Mouse (Mus musculus) left cerebral cortex, postnatal 36 days (tissue): Measurements from ENCODE around the gene Krtcap2. TPM values are rescaled to one million over a fixed set of nuclear protein-coding genes. Genes with fewer than 3 reads are reported as not detected.

Experiments used
- DNase-seq, 2 experiments: peaks; one replicate each; pipeline ENCODE4 v3.0.0; 2021 to 2022; ENCODE audit warnings: low spot score in 2 of 2, mixed read lengths in 1 of 2
- intact Hi-C: fragments of 180-260 bp; cut with DNase I; formaldehyde crosslinking; loops from one replicate; pipeline ENCODE4 v1.15.1; 2025
- total RNA-seq, 2 experiments: library from RNA; stranded (reverse); gene quantifications; 2 replicates each; pipeline ENCODE4 v1.2.3; 2021

The Krtcap2 gene
- total RNA-seq, 2 experiments from 2014 or later, result 59.7 to 64.9 TPM

- peak in 1 of 2 experiments; percentile 64 for DNase-seq
- intact Hi-C loops, result no loop called here
Measured at GRCm38 (mm10) chr3:89277281-89278021, 31.7 kb downstream of the Krtcap2 start.

GRCm38 (mm10) chr3:89278107-89278506, 32.3 kb downstream of the Krtcap2 start:
- no peak for DNase-seq
- intact Hi-C loops, result no loop called here

GRCm38 (mm10) chr3:89278643-89279042, 32.9 kb downstream of the Krtcap2 start:
- intact Hi-C loops, result no loop called here
- no peak for DNase-seq

- peak; percentile 81 to 82 for DNase-seq
- intact Hi-C loops, result no loop called here
Measured at GRCm38 (mm10) chr3:89279153-89279890, 33.6 kb downstream of the Krtcap2 start.

- intact Hi-C loops, result no loop called here
- no peak for DNase-seq
Measured at GRCm38 (mm10) chr3:89280050-89280605, 34.4 kb downstream of the Krtcap2 start.

GRCm38 (mm10) chr3:89280606-89281511, 35.1 kb downstream of the Krtcap2 start, which contains the start of gene Efna1:
Gene Efna1 (minus strand): TSS chr3:89281142.
- DNase-seq, result peak in 1 of 2 experiments; percentile 35
- intact Hi-C loops, result no loop called here

GRCm38 (mm10) chr3:89281579-89282290, 36.0 kb downstream of the Krtcap2 start:
- intact Hi-C loops, result loop anchor here (1.0 to 2.0 kb wide), 2 partner anchors 13 to 31 kb away; no protein-coding TSS in a partner anchor

GRCm38 (mm10) chr3:89282291-89282643, 36.5 kb downstream of the Krtcap2 start:
- intact Hi-C loops, result loop anchor here (1.0 to 2.0 kb wide), 2 partner anchors 13 to 32 kb away; no protein-coding TSS in a partner anchor
- DNase-seq, result no peak

More at GRCm38 (mm10) chr3:89281579-89282290, 36.0 kb downstream of the Krtcap2 start:
- peak; percentile 81 for DNase-seq

GRCm38 (mm10) chr3:89284261-89284660, 38.5 kb downstream of the Krtcap2 start:
- intact Hi-C loops, result no loop called here

GRCm38 (mm10) chr3:89285526-89285925, 39.8 kb downstream of the Krtcap2 start:
- no peak for DNase-seq
- intact Hi-C loops, result no loop called here

More at GRCm38 (mm10) chr3:89284261-89284660, 38.5 kb downstream of the Krtcap2 start:
- DNase-seq, result no peak

GRCm38 (mm10) chr3:89287286-89287685, 41.5 kb downstream of the Krtcap2 start:
- intact Hi-C loops, result no loop called here
- DNase-seq, result no peak

GRCm38 (mm10) chr3:89288503-89288928, 42.8 kb downstream of the Krtcap2 start:
- intact Hi-C loops, result no loop called here
- DNase-seq, result peak in 1 of 2 experiments; percentile 15

GRCm38 (mm10) chr3:89291874-89292273, 46.1 kb downstream of the Krtcap2 start:
- intact Hi-C loops, result no loop called here

GRCm38 (mm10) chr3:89292303-89292702, 46.5 kb downstream of the Krtcap2 start:
- DNase-seq, result no peak
- intact Hi-C loops, result no loop called here

More at GRCm38 (mm10) chr3:89291874-89292273, 46.1 kb downstream of the Krtcap2 start:
- DNase-seq, result no peak

GRCm38 (mm10) chr3:89293247-89293918, 47.6 kb downstream of the Krtcap2 start:
- intact Hi-C loops, result no loop called here
- DNase-seq, result no peak

GRCm38 (mm10) chr3:89294195-89294594, 48.4 kb downstream of the Krtcap2 start:
- DNase-seq, result no peak
- intact Hi-C loops, result no loop called here

GRCm38 (mm10) chr3:89295685-89296230, 50.0 kb downstream of the Krtcap2 start:
- intact Hi-C loops, result no loop called here
- peak in 1 of 2 experiments; percentile 10 for DNase-seq
